Mouse (Mus musculus) adipocyte (in vitro differentiated cells): ENCODE results near the gene Zer1.

ENCODE experiments used
- DNase-seq: peaks from one replicate; pipeline ENCODE4 v3.0.0-alpha.2; 2016; ENCODE audit warnings: low spot score

The Zer1 gene

GRCm38 (mm10) chr2:30128789-30129188 is 4.4 kb upstream of the Zer1 start:
- DNase-seq: peak; percentile 55

GRCm38 (mm10) chr2:30123729-30124471 is 485 bp downstream of the Zer1 start:
- DNase-seq: peak; percentile 19

GRCm38 (mm10) chr2:30122766-30123165 is 1.6 kb downstream of the Zer1 start:
- DNase-seq: no peak

GRCm38 (mm10) chr2:30120269-30120668 is 4.1 kb downstream of the Zer1 start:
- no peak for DNase-seq

- no peak for DNase-seq
Observed at GRCm38 (mm10) chr2:30119641-30120051, 4.7 kb downstream of the Zer1 start.

GRCm38 (mm10) chr2:30112564-30112963 is 11.8 kb downstream of the Zer1 start:
- DNase-seq: no peak

- no peak for DNase-seq
Observed at GRCm38 (mm10) chr2:30111500-30111899, 12.9 kb downstream of the Zer1 start.

- no peak for DNase-seq
Observed at GRCm38 (mm10) chr2:30108260-30108659, 16.1 kb downstream of the Zer1 start.

- no peak for DNase-seq
Observed at GRCm38 (mm10) chr2:30107646-30108045, 16.7 kb downstream of the Zer1 start.

GRCm38 (mm10) chr2:30106364-30106763 is 18.0 kb downstream of the Zer1 start:
- DNase-seq: peak; percentile 37

- DNase-seq: no peak
Observed at GRCm38 (mm10) chr2:30100214-30100613, 24.2 kb downstream of the Zer1 start.

GRCm38 (mm10) chr2:30095882-30096527 is 28.4 kb downstream of the Zer1 start:
- DNase-seq: peak; percentile 34

- no peak for DNase-seq
Observed at GRCm38 (mm10) chr2:30094208-30094588, 30.2 kb downstream of the Zer1 start.

GRCm38 (mm10) chr2:30093471-30094207 is 30.7 kb downstream of the Zer1 start, which contains the start of gene Zdhhc12:
Zdhhc12 (minus strand) TSS chr2:30093648.
- DNase-seq: peak; percentile 92

- no peak for DNase-seq
Observed at GRCm38 (mm10) chr2:30092280-30092918, 32.0 kb downstream of the Zer1 start.

GRCm38 (mm10) chr2:30091521-30091920 is 32.9 kb downstream of the Zer1 start:
- DNase-seq: no peak

GRCm38 (mm10) chr2:30087310-30087709 is 37.1 kb downstream of the Zer1 start:
- no peak for DNase-seq

- no peak for DNase-seq
Observed at GRCm38 (mm10) chr2:30084632-30085031, 39.8 kb downstream of the Zer1 start.

GRCm38 (mm10) chr2:30084113-30084512 is 40.3 kb downstream of the Zer1 start:
- no peak for DNase-seq

GRCm38 (mm10) chr2:30080181-30080800 is 44.1 kb downstream of the Zer1 start:
- DNase-seq: no peak

- no peak for DNase-seq
Observed at GRCm38 (mm10) chr2:30078760-30079159, 45.6 kb downstream of the Zer1 start.

- no peak for DNase-seq
Observed at GRCm38 (mm10) chr2:30078349-30078712, 46.1 kb downstream of the Zer1 start.
